Mouse (Mus musculus) liver, adult 2 months (tissue): ENCODE results near the gene Pdcd6.

Experiments
- CTCF ChIP-seq: fragments of 200-500 bp; IDR thresholded peaks from 2 replicates; pipeline ENCODE4 v1.5.1; 2011; ENCODE audit warnings: low read depth, low read length, control low read depth
- POLR2A ChIP-seq: fragments of 200-500 bp; IDR thresholded peaks from 2 replicates; pipeline ENCODE4 v1.6.1; 2011; ENCODE audit warnings: low read length, control low read depth; ENCODE audit not compliant: insufficient read depth; ENCODE audit errors: extremely low read depth

- TF ChIP-seq CTCF (no peak), POLR2A (no peak)
Measured at GRCm38 (mm10) chr13:74356491-74356890, 39.1 kb upstream of the Pdcd6 start.
